Mouse (Mus musculus) lung, postnatal 0 days (tissue): ENCODE measurements around the gene Chst14.

Experiments used
- CTCF ChIP-seq: IDR thresholded peaks from 2 replicates; pipeline ENCODE4 v1.5.1; 2016; ENCODE audit warnings: antibody characterized with exemption, mild to moderate bottlenecking
- EP300 ChIP-seq: IDR thresholded peaks from 2 replicates; pipeline ENCODE4 v1.6.1; 2016; ENCODE audit warnings: antibody characterized with exemption, mild to moderate bottlenecking, control low read depth

DNA sequence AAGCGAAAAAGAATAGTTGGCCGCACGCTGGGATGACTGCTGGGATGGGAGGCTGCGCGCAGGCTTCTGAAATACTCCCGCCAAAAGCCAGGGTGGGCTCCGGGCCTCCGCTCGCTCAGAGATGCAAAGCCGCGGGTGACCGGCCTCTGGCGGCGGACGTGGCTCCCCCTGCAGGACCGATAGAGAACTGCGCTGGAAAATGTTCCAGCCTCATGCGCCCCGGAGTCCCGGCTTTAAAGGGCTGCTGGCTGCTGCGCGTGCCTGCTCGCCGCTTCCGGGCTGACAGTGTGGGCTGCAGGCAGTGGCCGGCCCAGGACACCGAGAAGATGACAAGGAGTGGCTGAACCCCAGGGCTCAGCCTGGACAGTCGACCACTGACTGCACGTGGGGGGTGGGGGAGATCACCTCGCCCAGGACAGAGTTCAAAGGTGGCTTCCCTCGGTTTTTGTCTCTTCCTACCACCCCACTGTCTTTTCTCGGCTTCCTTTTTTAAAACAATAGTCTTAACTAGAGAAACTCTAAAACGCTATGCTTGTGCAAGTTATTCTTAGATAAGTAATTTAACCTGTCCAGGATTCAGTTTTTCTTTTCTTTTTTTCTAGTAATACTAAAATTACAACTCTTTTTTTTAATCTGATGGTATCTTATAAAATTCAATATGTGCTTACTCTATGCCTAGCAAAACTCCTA lies 46.5 kb downstream of the Chst14 start:
- TF ChIP-seq CTCF (peak; percentile 91), EP300 (no peak)
